12 mouse cellular contexts compared by ENCODE assay signal in genomic region chr8:81996823-81997222, GRCm38 (mm10).
DNase-seq lines count a peak whose midpoint lies in the region; ATAC-seq and TF ChIP-seq lines count a peak whose summit lies in the region.
"Had no signal": no experiment of that assay in that cellular context is flagged by ENCODE, and none has a peak within 500 bp of the region (broad histone marks: within the 10 kb centered on the region; RNA-seq: fewer than 3 reads in every experiment).

No protein-coding gene starts in this region.

- H3K4me3 ChIP-seq in lung, embryonic 14.5 days (ENCODE audit: low read depth, low read length) = no peak overlapping the region

- no peaks in the 10 kb centered on the region for H3K36me3 ChIP-seq in lung, embryonic 14.5 days (ENCODE audit: insufficient read depth)

- H3K4me1 ChIP-seq in lung, embryonic 14.5 days (ENCODE audit: insufficient read depth) = no peaks in the 10 kb centered on the region

- ATAC-seq in lung, embryonic 14.5 days (ENCODE audit: insufficient read depth) = no peak

- H3K27ac ChIP-seq in lung, embryonic 14.5 days (ENCODE audit: low read depth) = no peak overlapping the region

- no peak overlapping the region for H3K9ac ChIP-seq in lung, embryonic 14.5 days

- intact Hi-C loops in heart, postnatal 36 days (cut with DNase I) = no loop called here

- no peak for TF ChIP-seq CTCF in lung, embryonic 14.5 days (IDR thresholded peaks at IDR 0.05; ENCODE audit: low read depth)

- 70% methylated on average over 1 of the region's 1 CpGs for WGBS in lung, embryonic 14.5 days

- H3K4me2 ChIP-seq in lung, embryonic 14.5 days = no peak overlapping the region

- no peaks in the 10 kb centered on the region for H3K27me3 ChIP-seq in lung, embryonic 14.5 days (ENCODE audit: insufficient read depth, low read length)

- no peaks in the 10 kb centered on the region for H3K9me3 ChIP-seq in lung, embryonic 14.5 days (ENCODE audit: low read depth, low read length)

- peak; percentile 16 for DNase-seq in cerebellum, adult 9-10 months
- DNase-seq in cerebellum, postnatal 25 days = no peak
- peak; percentile 3 for DNase-seq in lung, embryonic 14.5 days
- DNase-seq in lung, adult 18-20 months = no peak
- DNase-seq in frontal cortex, postnatal 36 days (ENCODE audit: low spot score in 2 of 2) = peak; percentile 8 to 34
- DNase-seq in right cerebral cortex, postnatal 10 days (ENCODE audit: low spot score in 2 of 2) = peak; percentile 21 to 28
- DNase-seq in kidney, postnatal 10 days = no peak
- DNase-seq in heart, postnatal 36 days = no peak
- DNase-seq: adrenal gland, adult 8-10 months; gastrocnemius, postnatal 36 days; heart, postnatal 14 days; kidney, adult 2 months had no signal

Comparison
In these comparisons a context has a peak if more than half of its experiments do, and no peak if none do; other contexts are left out.
1. DNase-seq: peak in cerebellum, adult 9-10 months (single experiment), lung, embryonic 14.5 days (single experiment), frontal cortex, postnatal 36 days (2 of 2) and right cerebral cortex, postnatal 10 days (2 of 2); none in cerebellum, postnatal 25 days (0 of 2), lung, adult 18-20 months (0 of 2), kidney, postnatal 10 days (single experiment) and heart, postnatal 36 days (0 of 2).